Mouse (Mus musculus): ENCODE data around the gene Chordc1. TPM values are rescaled to one million over a fixed set of nuclear protein-coding genes. Genes with fewer than 3 reads are reported as not detected.

The Chordc1 gene
- 98.7 TPM for total RNA-seq (2023)

GRCm38 (mm10) chr9:18291571-18292429 is at the start of gene Chordc1:
Chordc1 (plus strand) TSS chr9:18292125.

Other genes starting within 250 kb of the Chordc1 start
- not detected for gene Naalad2, start 110.9 kb downstream of the Chordc1 start, total RNA-seq (2023)
- gene Ubtfl1, start 112.3 kb downstream of the Chordc1 start, total RNA-seq (2023): not detected
- gene Mbd3l2, start 138.5 kb downstream of the Chordc1 start, total RNA-seq (2023): not detected
- gene Zfp558, start 186.1 kb downstream of the Chordc1 start, total RNA-seq (2023): 0.89 TPM
- not detected for gene Mbd3l1, start 186.2 kb downstream of the Chordc1 start, total RNA-seq (2023)